ENCODE assay signal across 9 mouse cellular contexts in the genomic region with DNA sequence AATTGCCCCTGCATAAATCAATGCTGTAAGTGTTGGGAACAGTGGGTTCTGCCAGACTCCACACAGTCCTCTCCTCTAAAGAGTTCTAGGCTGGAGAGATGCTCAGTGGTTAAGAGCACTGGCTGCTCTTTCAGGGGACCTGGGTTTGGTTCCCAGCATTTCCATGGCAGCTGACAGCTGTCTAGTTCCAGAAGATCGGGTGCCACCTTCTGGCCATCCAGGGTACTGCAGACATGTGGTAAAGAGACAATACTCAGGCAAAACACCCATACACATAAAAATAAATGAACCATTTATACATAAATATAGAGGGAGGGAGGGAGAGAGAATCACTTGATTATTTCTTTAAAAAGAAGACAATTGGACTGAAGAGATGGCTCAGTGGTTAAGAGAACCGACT. TPM values are rescaled to one million over a fixed set of nuclear protein-coding genes. Genes with fewer than 3 reads are reported as not detected.
DNase-seq lines count a peak whose midpoint lies in the region; ATAC-seq lines count a peak whose summit lies in the region.
"Had no signal": no experiment of that assay in that cellular context is flagged by ENCODE, and none has a peak within 500 bp of the region (broad histone marks: within the 10 kb centered on the region; RNA-seq: fewer than 3 reads in every experiment).

No protein-coding gene starts in this region.

- H3K27ac ChIP-seq in midbrain, embryonic 16.5 days (ENCODE audit: low read length): no peak overlapping the region

- intact Hi-C loops in gastrocnemius, postnatal 14 days (cut with DNase I; ENCODE audit: low total_unique reads): loop anchor here (10.0 kb wide), 3 partner anchors 97 to 613 kb away; no protein-coding TSS in a partner anchor

- DNase-seq in gastrocnemius, adult 18-20 months (ENCODE audit: low spot score): peak; percentile 13
- no peak for DNase-seq in gastrocnemius, postnatal 14 days
- DNase-seq in ovary, postnatal 14 days (ENCODE audit: low spot score): peak; percentile 21
- no peak for DNase-seq in ovary, postnatal 10 days (ENCODE audit: low spot score)
- DNase-seq in spleen, adult 12 weeks (ENCODE audit: low spot score): peak; percentile 61
- no peak for DNase-seq in layer of hippocampus, adult 18-20 months (ENCODE audit: low spot score in 2 of 2)

- H3K9me3 ChIP-seq in midbrain, embryonic 16.5 days (replicated peaks; ENCODE audit: control insufficient read depth, low read length, poor library complexity, severe bottlenecking): no peaks in the 10 kb centered on the region

- no peak overlapping the region for H3K9ac ChIP-seq in midbrain, embryonic 16.5 days (ENCODE audit: low read depth, low read length)

- H3K27me3 ChIP-seq in midbrain, embryonic 16.5 days (ENCODE audit: control insufficient read depth, insufficient read depth, low read depth, low read length): peaks cover 9% of the 10 kb centered on the region

- no peaks in the 10 kb centered on the region for H3K36me3 ChIP-seq in midbrain, embryonic 16.5 days (ENCODE audit: control insufficient read depth, insufficient read depth, low read length)

- peaks cover 9% of the 10 kb centered on the region for H3K4me1 ChIP-seq in midbrain, embryonic 16.5 days (ENCODE audit: control insufficient read depth, insufficient read depth, low read length)

- 75% methylated on average over 2 of the region's 2 CpGs for WGBS in midbrain, embryonic 16.5 days

- H3K4me3 ChIP-seq in midbrain, embryonic 16.5 days (ENCODE audit: low read depth, low read length): no peak overlapping the region

- H3K4me2 ChIP-seq in midbrain, embryonic 16.5 days (ENCODE audit: low read length): no peak overlapping the region

- peak; percentile 52; the same call in 1 of the 2 replicates for ATAC-seq in erythroid progenitor cell, adult 5-6 weeks (replicated peaks; ENCODE audit: low FRiP score, poor library complexity, severe bottlenecking)
- ATAC-seq in midbrain, embryonic 16.5 days: no peak

RNA-seq across cellular contexts. Expression of a gene that starts 5.7 kb away (rescaled TPM):
- total RNA-seq in gastrocnemius, adult 18-20 months (2021): not detected
- not detected for total RNA-seq in gastrocnemius, postnatal 14 days (2021)
- not detected in 2 replicates for total RNA-seq in erythroid progenitor cell, adult 5-6 weeks (2015; ENCODE audit: low replicate concordance)
- not detected in 2 replicates for total RNA-seq in erythroid progenitor cell, adult 5-6 weeks (2017; ENCODE audit: low replicate concordance)
- 10 to 100 TPM in 1 of 2 experiments, 1 to 10 TPM in 1; 9.0 to 10.2 TPM for total RNA-seq in layer of hippocampus, adult 18-20 months (2021)
- polyA plus RNA-seq in midbrain, embryonic 16.5 days (2015; fragmentation: Nextera tagmentation; extraction: Ambion mirVana): 0.10 TPM in 1 of 2 replicates, not detected in the other
- polyA plus RNA-seq: intestine, embryonic 14.5 days had no signal

Comparison
In these comparisons a context has a peak if more than half of its experiments do, and no peak if none do; other contexts are left out.
1. DNase-seq: peak in gastrocnemius, adult 18-20 months (single experiment), ovary, postnatal 14 days (single experiment) and spleen, adult 12 weeks (single experiment); none in gastrocnemius, postnatal 14 days (single experiment), ovary, postnatal 10 days (single experiment) and layer of hippocampus, adult 18-20 months (0 of 2).
2. RNA of a gene that starts 5.7 kb away (total RNA-seq): 9.0 to 10.2 TPM in layer of hippocampus, adult 18-20 months; not detected in gastrocnemius, adult 18-20 months, not detected in gastrocnemius, postnatal 14 days and not detected in erythroid progenitor cell, adult 5-6 weeks; every median in the first group is over 4 times any median in the second.